22 mouse cellular contexts compared by ENCODE assay signal in the genomic region with DNA sequence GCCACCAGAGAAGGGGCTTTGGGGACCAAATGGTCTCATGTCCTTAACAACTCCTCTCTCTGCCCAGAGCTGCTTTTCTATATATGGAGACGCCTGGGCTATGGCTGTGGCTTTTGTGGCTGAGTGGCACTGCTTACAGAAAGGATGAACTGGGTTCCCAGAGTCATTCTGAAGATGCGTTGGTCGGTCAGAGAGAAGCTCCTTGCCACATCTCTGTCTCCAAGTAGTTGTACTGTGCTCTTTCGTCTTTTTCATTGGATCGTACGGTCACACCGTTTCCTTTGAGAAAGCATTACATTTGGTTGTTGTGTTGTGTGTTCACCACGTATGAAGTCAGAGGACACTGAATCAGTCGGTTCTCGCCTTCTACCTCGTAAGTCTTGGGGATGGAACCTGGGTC. TPM values are rescaled to one million over a fixed set of nuclear protein-coding genes. Genes with fewer than 3 reads are reported as not detected.
DNase-seq lines count a peak whose midpoint lies in the region; ATAC-seq and TF ChIP-seq lines count a peak whose summit lies in the region.
"Had no signal": no experiment of that assay in that cellular context is flagged by ENCODE, and none has a peak within 500 bp of the region (broad histone marks: within the 10 kb centered on the region; RNA-seq: fewer than 3 reads in every experiment).

No protein-coding gene starts in this region.

- no peak for TF ChIP-seq POLR2A in CH12.LX (IDR thresholded peaks at IDR 0.05; ENCODE audit: low read depth, low read length)
- no peak for TF ChIP-seq POLR2A in olfactory bulb, adult 2 months (IDR thresholded peaks at IDR 0.05; ENCODE audit: insufficient read depth, low read depth, low read length)

- no peak for TF ChIP-seq CTCF in CH12.LX (conservative IDR thresholded peaks at IDR 0.05 in 1 of 2, IDR thresholded peaks at IDR 0.05 in 1 of 2; ENCODE audit: low read depth in 2 of 2, low read length in 2 of 2)
- TF ChIP-seq CTCF in olfactory bulb, adult 2 months (IDR thresholded peaks at IDR 0.05; ENCODE audit: insufficient read depth, low read depth, low read length): no peak

- H3K79me2 ChIP-seq in CH12.LX (replicated peaks; ENCODE audit: control insufficient read depth, extremely low read depth, insufficient read depth, poor library complexity, severe bottlenecking): peaks cover 99% of the 10 kb centered on the region

- DNase-seq in heart, embryonic 10.5 days (ENCODE audit: low spot score): no peak
- DNase-seq in heart, postnatal 10 days: no peak
- DNase-seq in heart, postnatal 14 days: no peak
- no peak for DNase-seq in CH12.LX (ENCODE audit: extremely low read depth)
- no peak for DNase-seq in midbrain, embryonic 10.5 days (ENCODE audit: low spot score)
- DNase-seq: adrenal gland, postnatal 36 days; B cell, adult 2 months; cerebellum, adult 9-10 months; gastrocnemius, postnatal 14 days; kidney, adult 9 months; kidney, postnatal 14 days; left cerebral cortex, postnatal 4 days had no signal

- no peaks in the 10 kb centered on the region for H3K36me3 ChIP-seq in heart, embryonic 10.5 days
- no peaks in the 10 kb centered on the region for H3K36me3 ChIP-seq in heart, embryonic 16.5 days (ENCODE audit: control insufficient read depth, insufficient read depth)
- H3K36me3 ChIP-seq in CH12.LX (replicated peaks in 1 of 2; ENCODE audit: control insufficient read depth in 1 of 2, insufficient read depth in 1 of 2, low read length in 1 of 2): peaks cover 0 to 39% of the 10 kb centered on the region in 2 experiments
- H3K36me3 ChIP-seq in midbrain, embryonic 10.5 days: peaks cover under 1% of the 10 kb centered on the region; the same call in 1 of the 2 replicates
- H3K36me3 ChIP-seq: embryonic facial prominence, embryonic 15.5 days; limb, embryonic 15.5 days had no signal

- intact Hi-C loops in heart, postnatal 10 days (cut with DNase I): no loop called here
- intact Hi-C loops in heart, postnatal 14 days (cut with DNase I): no loop called here

- 84% methylated on average over 11 of the region's 11 CpGs for WGBS in heart, embryonic 10.5 days
- WGBS in heart, embryonic 16.5 days: 82% methylated on average over 11 of the region's 11 CpGs
- 65% methylated on average over 11 of the region's 11 CpGs for WGBS in olfactory bulb, adult 2 months
- 90% methylated on average over 11 of the region's 11 CpGs for WGBS in midbrain, embryonic 10.5 days

- TF ChIP-seq RAD21 in CH12.LX (IDR thresholded peaks at IDR 0.05; ENCODE audit: low read depth, low read length): no peak

- no peak overlapping the region for H3K4me2 ChIP-seq in heart, embryonic 16.5 days (ENCODE audit: low read depth, low read length)
- peak overlapping the region; percentile 95; the same call in 1 of the 2 replicates for H3K4me2 ChIP-seq in CH12.LX (ENCODE audit: insufficient read depth, low read depth, poor library complexity, severe bottlenecking)
- H3K4me2 ChIP-seq: embryonic facial prominence, embryonic 15.5 days; limb, embryonic 15.5 days; lung, embryonic 14.5 days had no signal

- dilution Hi-C loops in CH12.LX (cut with MboI; ENCODE audit: extremely low pct_ligation_motif_present, extremely low pct_unique_long_range_greater_than_20kb, low sequenced_read_pairs): no loop called here

- peaks cover 88% of the 10 kb centered on the region for H3K4me1 ChIP-seq in heart, embryonic 10.5 days
- peaks cover 70% of the 10 kb centered on the region for H3K4me1 ChIP-seq in heart, embryonic 16.5 days (ENCODE audit: control insufficient read depth, insufficient read depth, low read length)
- peaks cover 63 to 97% of the 10 kb centered on the region in 2 experiments for H3K4me1 ChIP-seq in CH12.LX (ENCODE audit: control insufficient read depth in 1 of 2, insufficient read depth in 2 of 2)
- H3K4me1 ChIP-seq in olfactory bulb, adult 2 months (ENCODE audit: control insufficient read depth, insufficient read depth, low read length): peaks cover 71% of the 10 kb centered on the region
- H3K4me1 ChIP-seq in midbrain, embryonic 10.5 days: peaks cover 73% of the 10 kb centered on the region

- in situ Hi-C loops in CH12.LX (cut with MboI; ENCODE audit: low pct_ligation_motif_present, low pct_unique_long_range_greater_than_20kb, low sequenced_read_pairs): no loop called here

- no peak overlapping the region for H3K9ac ChIP-seq in heart, embryonic 16.5 days (ENCODE audit: low read length)
- H3K9ac ChIP-seq in CH12.LX (ENCODE audit: insufficient read depth, low read depth): 0 out of 2 replicates have a peak overlapping the region, but pooled peaks have one; percentile 44
- H3K9ac ChIP-seq: embryonic facial prominence, embryonic 15.5 days; limb, embryonic 15.5 days; liver, embryonic 14.5 days had no signal

- no peak overlapping the region for H3K4me3 ChIP-seq in heart, embryonic 10.5 days
- H3K4me3 ChIP-seq in heart, embryonic 16.5 days (ENCODE audit: low read length): no peak overlapping the region
- no peak overlapping the region for H3K4me3 ChIP-seq in CH12.LX (replicated peaks in 1 of 3; ENCODE audit: low read depth in 2 of 3, low read length in 2 of 3, poor library complexity in 1 of 3)
- H3K4me3 ChIP-seq in olfactory bulb, adult 2 months (ENCODE audit: insufficient read depth, low read depth, low read length): no peak overlapping the region
- no peak overlapping the region for H3K4me3 ChIP-seq in midbrain, embryonic 10.5 days
- H3K4me3 ChIP-seq: embryonic facial prominence, embryonic 15.5 days; limb, embryonic 15.5 days had no signal

- TF ChIP-seq EP300 in CH12.LX (IDR thresholded peaks at IDR 0.05; ENCODE audit: low read length): no peak

- no peaks in the 10 kb centered on the region for H3K9me3 ChIP-seq in heart, embryonic 10.5 days
- H3K9me3 ChIP-seq in heart, embryonic 16.5 days (replicated peaks; ENCODE audit: control insufficient read depth, low read length): no peaks in the 10 kb centered on the region
- no peaks in the 10 kb centered on the region for H3K9me3 ChIP-seq in CH12.LX (replicated peaks; ENCODE audit: low read length)
- no peaks in the 10 kb centered on the region for H3K9me3 ChIP-seq in midbrain, embryonic 10.5 days (replicated peaks)
- H3K9me3 ChIP-seq: embryonic facial prominence, embryonic 15.5 days; limb, embryonic 15.5 days had no signal

- H3K27me3 ChIP-seq in heart, embryonic 10.5 days (ENCODE audit: insufficient read depth, poor library complexity, severe bottlenecking): no peaks in the 10 kb centered on the region
- no peaks in the 10 kb centered on the region for H3K27me3 ChIP-seq in heart, embryonic 16.5 days (ENCODE audit: control insufficient read depth, insufficient read depth, low read length)
- no peaks in the 10 kb centered on the region for H3K27me3 ChIP-seq in CH12.LX (replicated peaks)
- no peaks in the 10 kb centered on the region for H3K27me3 ChIP-seq in midbrain, embryonic 10.5 days (ENCODE audit: low read depth, poor library complexity, severe bottlenecking)
- H3K27me3 ChIP-seq: embryonic facial prominence, embryonic 15.5 days; limb, embryonic 15.5 days had no signal

- ATAC-seq in heart, embryonic 16.5 days (replicated peaks; ENCODE audit: extremely low read depth, insufficient read depth, low FRiP score): no peak
- ATAC-seq: forebrain, embryonic 16.5 days; hindbrain, embryonic 16.5 days; intestine, embryonic 16.5 days; midbrain, embryonic 16.5 days had no signal

- 0 out of 2 replicates have a peak overlapping the region, but pooled peaks have one; percentile 42 for H3K27ac ChIP-seq in heart, embryonic 10.5 days
- 0 out of 2 replicates have a peak overlapping the region, but pooled peaks have one; percentile 74 for H3K27ac ChIP-seq in heart, embryonic 16.5 days (ENCODE audit: low read length)
- H3K27ac ChIP-seq in CH12.LX (ENCODE audit: insufficient read depth, low read depth): peak overlapping the region; percentile 89; the same call in 1 of the 2 replicates
- H3K27ac ChIP-seq in olfactory bulb, adult 2 months (ENCODE audit: insufficient read depth, low read depth, low read length): peak overlapping the region; percentile 32; the same call in 1 of the 2 replicates
- no peak overlapping the region for H3K27ac ChIP-seq in midbrain, embryonic 10.5 days (replicated peaks)
- H3K27ac ChIP-seq: limb, embryonic 15.5 days; liver, embryonic 14.5 days had no signal

TF ChIP-seq in CH12.LX, 34 proteins besides CTCF, POLR2A, EP300 and RAD21:
- TF ChIP-seq USF2 (conservative IDR thresholded peaks at IDR 0.05; ENCODE audit: low read depth, low read length) (no peak), IRF4 (IDR thresholded peaks at IDR 0.05; ENCODE audit: low read depth, low read length) (peak; percentile 8; the same call in 1 of the 2 replicates)
TF ChIP-seq in CH12.LX: peak in this region for 1.

RNA-seq across cellular contexts. Expression of gene Ptpn1, which starts 8.8 kb away (rescaled TPM):
- 45.3 and 58.3 TPM in 2 replicates for polyA plus RNA-seq in heart, embryonic 10.5 days (2016; fragmentation: Nextera tagmentation; extraction: Ambion mirVana)
- 10 to 100 TPM; 27.3 to 34.9 TPM for total RNA-seq in heart, postnatal 10 days (2021)
- 44.7 and 50.8 TPM in 2 replicates for polyA plus RNA-seq in heart, embryonic 16.5 days (2015; fragmentation: Nextera tagmentation; extraction: Ambion mirVana)
- 10 to 100 TPM; 24.0 to 27.8 TPM for total RNA-seq in heart, postnatal 14 days (2021)
- total RNA-seq in CH12.LX (2012; rRNA removed) (77.6 and 90.0 TPM in 2 replicates), CH12.LX (2014; rRNA removed) (69.8 and 78.5 TPM in 2 replicates)
- 131 and 139 TPM in 2 replicates for polyA plus RNA-seq in CH12.LX (2012; ENCODE audit: insufficient read length, low read depth)
- not detected in 2 replicates for polyA plus RNA-seq in olfactory bulb, adult 2 months (2012; ENCODE audit: insufficient read depth, insufficient read length, low replicate concordance, missing spikeins)
- polyA plus RNA-seq in midbrain, embryonic 10.5 days (2016; fragmentation: Nextera tagmentation; extraction: Ambion mirVana): 79.2 and 79.8 TPM in 2 replicates
